Mouse (Mus musculus) testis, adult 2 months (tissue): ENCODE data around the gene Qtrt1. TPM values are rescaled to one million over a fixed set of nuclear protein-coding genes. Genes with fewer than 3 reads are reported as not detected.

ENCODE experiments used
- H3K27ac ChIP-seq: fragments of 200-500 bp; 2 replicates; pipeline ENCODE4 v1.5.1; 2012; ENCODE audit warnings: low read depth, low read length; ENCODE audit not compliant: control insufficient read depth, insufficient read depth
- H3K27me3 ChIP-seq: fragments of 200-500 bp; 2 replicates; pipeline ENCODE4 v1.6.1; 2012; ENCODE audit warnings: mild to moderate bottlenecking, low read length, moderate library complexity; ENCODE audit not compliant: control insufficient read depth, insufficient read depth
- H3K36me3 ChIP-seq: fragments of 200-500 bp; 2 replicates; pipeline ENCODE4 v1.6.1; 2012; ENCODE audit warnings: mild to moderate bottlenecking, low read length; ENCODE audit not compliant: control insufficient read depth, insufficient read depth
- H3K4me1 ChIP-seq: fragments of 200-500 bp; 2 replicates; pipeline ENCODE4 v1.6.1; 2012; ENCODE audit warnings: low read length; ENCODE audit not compliant: control insufficient read depth, insufficient read depth
- H3K4me3 ChIP-seq: fragments of 200-500 bp; 2 replicates; pipeline ENCODE4 v1.5.1; 2012; ENCODE audit warnings: low read depth, mild to moderate bottlenecking, low read length, moderate library complexity, mixed read lengths; ENCODE audit not compliant: control insufficient read depth
- CTCF ChIP-seq: fragments of 200-500 bp; IDR thresholded peaks from 2 replicates; pipeline ENCODE4 v1.5.1; 2012; ENCODE audit warnings: low read depth, mild to moderate bottlenecking, inconsistent platforms, low read length, moderate library complexity; ENCODE audit not compliant: control insufficient read depth, insufficient read depth, insufficient replicate concordance
- POLR2A ChIP-seq: fragments of 200-500 bp; IDR thresholded peaks from 2 replicates; pipeline ENCODE4 v1.6.1; 2012; ENCODE audit warnings: low read depth, mild to moderate bottlenecking, inconsistent platforms, low read length, moderate library complexity; ENCODE audit not compliant: control insufficient read depth
- polyA plus RNA-seq: library from polyadenylated mRNA; depleted of rRNA; stranded (reverse); fragments of >200 nt; gene quantifications from 2 replicates; pipeline ENCODE4 v1.2.3, GENCODE M21; 2012

Gene Qtrt1
- polyA plus RNA-seq, 1 experiment, result 19.6 TPM

GRCm38 (mm10) chr9:21450270-21450669 is 38.6 kb downstream of the Qtrt1 start:
- Histone ChIP-seq H3K27me3 (no peaks in the 10 kb centered on the region), H3K4me1 (peaks cover 6% of the 10 kb centered on the region), H3K36me3 (no peaks in the 10 kb centered on the region), H3K27ac (no peak overlapping the region), H3K4me3 (no peak overlapping the region)
- no peak for TF ChIP-seq POLR2A
- TF ChIP-seq CTCF, result no peak

GRCm38 (mm10) chr9:21451391-21451790 is 39.8 kb downstream of the Qtrt1 start:
- H3K27me3 ChIP-seq, result no peaks in the 10 kb centered on the region
- no peak overlapping the region; the same call in 1 of the 2 replicates for H3K27ac ChIP-seq
- no peaks in the 10 kb centered on the region for H3K36me3 ChIP-seq
- TF ChIP-seq POLR2A (no peak), CTCF (no peak)
- H3K4me3 ChIP-seq, result no peak overlapping the region
- H3K4me1 ChIP-seq, result peaks cover 9% of the 10 kb centered on the region

- no peak for TF ChIP-seq POLR2A
- TF ChIP-seq CTCF, result no peak
- peaks cover 9% of the 10 kb centered on the region for H3K4me1 ChIP-seq
- H3K4me3 ChIP-seq, result no peak overlapping the region
- no peak overlapping the region for H3K27ac ChIP-seq
- H3K36me3 ChIP-seq, result no peaks in the 10 kb centered on the region
- H3K27me3 ChIP-seq, result no peaks in the 10 kb centered on the region
These were observed 40.2 kb downstream of the Qtrt1 start for GRCm38 (mm10) chr9:21451870-21452269.

DNA sequence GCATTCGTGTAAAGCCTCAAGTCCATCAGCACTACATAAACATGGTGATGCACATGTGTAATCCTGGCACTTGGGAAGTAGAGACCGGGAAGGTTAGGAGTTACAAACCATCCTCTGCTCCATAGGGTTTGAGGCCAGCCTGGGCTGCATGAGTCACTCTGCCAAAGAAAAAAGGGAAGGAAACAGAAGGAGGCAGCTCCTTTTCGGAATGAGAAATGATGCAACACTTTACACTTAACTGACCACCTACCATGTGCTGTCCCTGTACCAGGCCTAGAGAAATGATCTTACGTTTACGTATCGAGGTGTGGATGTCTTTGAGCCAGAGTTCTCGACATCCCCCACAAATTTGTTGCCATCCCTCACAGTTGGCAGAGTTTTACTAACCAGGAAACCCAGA is 41.4 kb downstream of the Qtrt1 start:
- Histone ChIP-seq H3K4me3 (no peak overlapping the region), H3K27me3 (no peaks in the 10 kb centered on the region), H3K4me1 (peaks cover 9% of the 10 kb centered on the region), H3K27ac (no peak overlapping the region), H3K36me3 (no peaks in the 10 kb centered on the region)
- TF ChIP-seq POLR2A (no peak), CTCF (no peak)

GRCm38 (mm10) chr9:21453459-21453858 is 41.8 kb downstream of the Qtrt1 start:
- Histone ChIP-seq H3K27ac (no peak overlapping the region), H3K27me3 (no peaks in the 10 kb centered on the region), H3K4me1 (peaks cover 9% of the 10 kb centered on the region), H3K36me3 (no peaks in the 10 kb centered on the region), H3K4me3 (no peak overlapping the region)
- TF ChIP-seq POLR2A, result no peak
- TF ChIP-seq CTCF, result no peak

- H3K4me3 ChIP-seq, result no peak overlapping the region
- no peak for TF ChIP-seq CTCF
- TF ChIP-seq POLR2A, result no peak
- H3K27me3 ChIP-seq, result no peaks in the 10 kb centered on the region
- H3K36me3 ChIP-seq, result no peaks in the 10 kb centered on the region; the same call in 1 of the 2 replicates
- H3K27ac ChIP-seq, result no peak overlapping the region
- H3K4me1 ChIP-seq, result peaks cover 9% of the 10 kb centered on the region
These were observed 42.9 kb downstream of the Qtrt1 start for GRCm38 (mm10) chr9:21454556-21454955.

- no peak overlapping the region for H3K4me3 ChIP-seq
- TF ChIP-seq POLR2A, result no peak
- no peak for TF ChIP-seq CTCF
- no peak overlapping the region for H3K27ac ChIP-seq
- H3K4me1 ChIP-seq, result peaks cover 9% of the 10 kb centered on the region
- H3K36me3 ChIP-seq, result no peaks in the 10 kb centered on the region; the same call in 1 of the 2 replicates
- H3K27me3 ChIP-seq, result no peaks in the 10 kb centered on the region
These were observed 43.6 kb downstream of the Qtrt1 start for GRCm38 (mm10) chr9:21455103-21455770.

DNA sequence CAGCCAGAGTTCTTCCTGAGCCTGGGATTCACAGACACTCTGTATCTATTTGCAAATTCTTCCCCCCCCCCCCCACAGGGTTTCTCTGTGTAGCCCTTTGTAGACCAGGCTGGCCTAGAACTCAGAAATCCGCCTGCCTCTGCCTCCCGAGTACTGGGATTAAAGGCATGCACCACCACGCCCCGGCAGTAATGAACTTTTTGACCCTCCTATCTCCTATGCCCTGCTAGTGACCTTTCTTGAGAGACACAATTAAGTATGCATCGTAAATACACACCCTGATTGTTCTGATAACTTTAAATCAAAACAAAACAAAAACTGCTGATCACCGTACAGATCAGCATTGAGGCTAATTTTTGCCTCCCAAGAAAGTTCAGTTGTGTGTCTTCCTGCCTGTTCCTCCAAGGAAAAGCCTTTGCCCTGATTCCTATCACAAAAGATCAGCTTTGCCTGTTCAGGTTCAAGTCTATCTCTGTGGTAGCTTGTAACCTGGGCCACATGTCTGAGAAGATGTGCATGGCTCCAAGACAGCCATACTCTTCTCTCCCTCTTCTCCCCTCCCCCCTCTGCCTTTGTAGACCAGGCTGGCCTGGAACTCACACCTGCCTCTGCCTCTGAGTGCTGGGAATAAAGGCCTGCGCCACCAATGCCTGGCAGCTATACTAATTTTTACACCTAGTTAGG is 44.8 kb downstream of the Qtrt1 start:
- Histone ChIP-seq H3K36me3 (peaks cover 2% of the 10 kb centered on the region; the same call in 1 of the 2 replicates), H3K4me1 (peaks cover 7% of the 10 kb centered on the region), H3K27ac (no peak overlapping the region), H3K27me3 (no peaks in the 10 kb centered on the region), H3K4me3 (no peak overlapping the region)
- TF ChIP-seq CTCF (no peak), POLR2A (no peak)
